Mouse (Mus musculus) NIH3T3 (cell line): ENCODE results near the gene Rbm6.

Experiments used
- DNase-seq: peaks from one replicate; pipeline ENCODE4 v3.0.0-alpha.2; 2012; ENCODE audit warnings: low read depth

Gene Rbm6

GRCm38 (mm10) chr9:107872350-107873098, 513 bp downstream of the Rbm6 start:
- DNase-seq: peak; percentile 95

GRCm38 (mm10) chr9:107866081-107866480, 7.0 kb downstream of the Rbm6 start:
- DNase-seq: no peak

GRCm38 (mm10) chr9:107864493-107864892, 8.5 kb downstream of the Rbm6 start:
- no peak for DNase-seq

GRCm38 (mm10) chr9:107858343-107858742, 14.7 kb downstream of the Rbm6 start:
- no peak for DNase-seq

GRCm38 (mm10) chr9:107848922-107849321, 24.1 kb downstream of the Rbm6 start:
- no peak for DNase-seq

- no peak for DNase-seq
Observed at GRCm38 (mm10) chr9:107842709-107843108, 30.3 kb downstream of the Rbm6 start.

- DNase-seq: no peak
Observed at GRCm38 (mm10) chr9:107838869-107839268, 34.2 kb downstream of the Rbm6 start.

- DNase-seq: peak; percentile 77
Observed at GRCm38 (mm10) chr9:107833826-107834225, 39.2 kb downstream of the Rbm6 start.

GRCm38 (mm10) chr9:107831765-107832164, 41.3 kb downstream of the Rbm6 start:
- DNase-seq: no peak

- no peak for DNase-seq
Observed at GRCm38 (mm10) chr9:107812132-107812531, 60.9 kb downstream of the Rbm6 start.

- no peak for DNase-seq
Observed at GRCm38 (mm10) chr9:107810985-107811384, 62.1 kb downstream of the Rbm6 start.

GRCm38 (mm10) chr9:107791714-107792113, 81.3 kb downstream of the Rbm6 start:
- DNase-seq: no peak

- DNase-seq: no peak
Observed at GRCm38 (mm10) chr9:107782536-107783203, 90.4 kb downstream of the Rbm6 start.

- no peak for DNase-seq
Observed at GRCm38 (mm10) chr9:107776809-107777208, 96.2 kb downstream of the Rbm6 start.

- DNase-seq: no peak
Observed at GRCm38 (mm10) chr9:107774411-107774810, 98.6 kb downstream of the Rbm6 start.

GRCm38 (mm10) chr9:107771782-107772181, 101.3 kb downstream of the Rbm6 start:
- DNase-seq: no peak

GRCm38 (mm10) chr9:107770374-107771290, 102.4 kb downstream of the Rbm6 start, which contains the start of gene Rbm5:
TSS of gene Rbm5 (minus strand) at chr9:107770996.
- DNase-seq: peak; percentile 94

- DNase-seq: no peak
Observed at GRCm38 (mm10) chr9:107770037-107770373, 103.0 kb downstream of the Rbm6 start.

GRCm38 (mm10) chr9:107769445-107770000, 103.5 kb downstream of the Rbm6 start:
- peak; percentile 13 for DNase-seq

GRCm38 (mm10) chr9:107768851-107769250, 104.2 kb downstream of the Rbm6 start:
- no peak for DNase-seq

- no peak for DNase-seq
Observed at GRCm38 (mm10) chr9:107759593-107759992, 113.4 kb downstream of the Rbm6 start.

- DNase-seq: no peak
Observed at GRCm38 (mm10) chr9:107750378-107750777, 122.7 kb downstream of the Rbm6 start.
